Mouse (Mus musculus) CH12.LX (cell line): ENCODE data around the gene Rbm47.

Experiments
- CTCF ChIP-seq, 2 experiments: IDR thresholded peaks in 1 of 2; conservative IDR thresholded peaks in 1 of 2; 2 replicates each; pipeline ENCODE4 v1.5.1; 2011 to 2012; ENCODE audit warnings: low read depth in 2 of 2, low read length in 2 of 2, improper control_type of control experiment in 1 of 2, inconsistent platforms in 1 of 2, mild to moderate bottlenecking in 1 of 2, moderate library complexity in 1 of 2
- E2F4 ChIP-seq: IDR thresholded peaks from 2 replicates; pipeline ENCODE4 v1.6.1; 2011; ENCODE audit warnings: low read depth, low read length, improper control_type of control experiment; ENCODE audit not compliant: insufficient replicate concordance
- MAX ChIP-seq: IDR thresholded peaks from 2 replicates; pipeline ENCODE4 v1.6.1; 2011; ENCODE audit warnings: low read length, improper control_type of control experiment
- POLR2A ChIP-seq: IDR thresholded peaks from 2 replicates; pipeline ENCODE4 v1.6.1; 2011; ENCODE audit warnings: low read depth, mild to moderate bottlenecking, improper control_type of control experiment, low read length
- RCOR1 ChIP-seq: conservative IDR thresholded peaks from 2 replicates; pipeline ENCODE4 v1.6.1; 2012; ENCODE audit warnings: low read depth, mild to moderate bottlenecking, inconsistent platforms, low read length, improper control_type of control experiment
- ZC3H11A ChIP-seq: IDR thresholded peaks from 2 replicates; pipeline ENCODE4 v1.6.1; 2012; ENCODE audit warnings: low read depth, mild to moderate bottlenecking, inconsistent platforms, low read length, improper control_type of control experiment

DNA sequence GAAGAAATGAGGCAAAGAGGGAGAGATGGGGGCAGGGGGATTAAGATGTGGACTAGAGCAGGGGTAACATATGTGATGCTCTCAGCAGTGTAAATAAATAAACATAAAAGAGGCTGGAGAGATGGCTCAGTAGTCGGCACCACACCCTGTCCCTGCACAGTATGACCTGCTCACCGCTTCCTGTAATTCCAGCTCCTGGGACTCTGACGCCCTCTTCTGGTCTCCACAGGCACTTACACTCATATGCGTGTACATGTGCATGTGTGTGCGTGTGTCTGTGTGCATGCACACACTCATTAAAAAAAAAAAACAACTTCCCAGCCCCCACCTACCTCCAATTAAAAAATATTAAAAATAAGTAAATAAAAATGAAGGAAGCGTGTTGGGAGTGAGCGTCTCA is 38.3 kb downstream of the Rbm47 start:
- TF ChIP-seq CTCF (conservative IDR thresholded peaks at IDR 0.05 in 1 of 2, IDR thresholded peaks at IDR 0.05 in 1 of 2; ENCODE audit: low read depth in 2 of 2, low read length in 2 of 2) (peak in 1 of 2 experiments; percentile 30; a peak in 1 of 4 replicates), E2F4 (no peak), POLR2A (no peak), RCOR1 (no peak), MAX (no peak), ZC3H11A (no peak)
